Mouse (Mus musculus): ENCODE data around the gene Eras.

Gene Eras

GRCm38 (mm10) chrX:7928270-7928790 is at the start of gene Eras:
Gene Eras, minus strand, starts transcription at chrX:7928607.
- no peak for TF ChIP-seq GATA4 (IDR thresholded peaks at IDR 0.05; ENCODE audit: insufficient replicate concordance, low read length)

- no peak for TF ChIP-seq GATA4 (IDR thresholded peaks at IDR 0.05; ENCODE audit: insufficient replicate concordance, low read length)
Measured at GRCm38 (mm10) chrX:7977892-7978291, 49.5 kb upstream of the Eras start, which contains the start of gene Gata1. Gene Gata1, minus strand, starts transcription at chrX:7978071.

GRCm38 (mm10) chrX:7971292-7971691 is 42.9 kb upstream of the Eras start:
- TF ChIP-seq GATA4 (IDR thresholded peaks at IDR 0.05; ENCODE audit: insufficient replicate concordance, low read length) = no peak

- TF ChIP-seq GATA4 (IDR thresholded peaks at IDR 0.05; ENCODE audit: insufficient replicate concordance, low read length) = no peak
Measured at GRCm38 (mm10) chrX:7968899-7969298, 40.5 kb upstream of the Eras start.

- no peak for TF ChIP-seq GATA4 (IDR thresholded peaks at IDR 0.05; ENCODE audit: insufficient replicate concordance, low read length)
Measured at GRCm38 (mm10) chrX:7968226-7968625, 39.8 kb upstream of the Eras start.

GRCm38 (mm10) chrX:7967596-7968201 is 39.3 kb upstream of the Eras start:
- TF ChIP-seq GATA4 (IDR thresholded peaks at IDR 0.05; ENCODE audit: insufficient replicate concordance, low read length) = no peak

GRCm38 (mm10) chrX:7966161-7966560 is 37.8 kb upstream of the Eras start:
- no peak for TF ChIP-seq GATA4 (IDR thresholded peaks at IDR 0.05; ENCODE audit: insufficient replicate concordance, low read length)

- no peak for TF ChIP-seq GATA4 (IDR thresholded peaks at IDR 0.05; ENCODE audit: insufficient replicate concordance, low read length)
Measured at GRCm38 (mm10) chrX:7963829-7964626, 35.6 kb upstream of the Eras start.

GRCm38 (mm10) chrX:7958868-7959267 is 30.5 kb upstream of the Eras start:
- no peak for TF ChIP-seq GATA4 (IDR thresholded peaks at IDR 0.05; ENCODE audit: insufficient replicate concordance, low read length)

GRCm38 (mm10) chrX:7950091-7950490 is 21.7 kb upstream of the Eras start:
- no peak for TF ChIP-seq GATA4 (IDR thresholded peaks at IDR 0.05; ENCODE audit: insufficient replicate concordance, low read length)

- no peak for TF ChIP-seq GATA4 (IDR thresholded peaks at IDR 0.05; ENCODE audit: insufficient replicate concordance, low read length)
Measured at GRCm38 (mm10) chrX:7947900-7948492, 19.6 kb upstream of the Eras start.

GRCm38 (mm10) chrX:7947108-7947899 is 18.9 kb upstream of the Eras start, which contains the start of gene Hdac6:
Gene Hdac6, minus strand, starts transcription at chrX:7947889.
- no peak for TF ChIP-seq GATA4 (IDR thresholded peaks at IDR 0.05; ENCODE audit: insufficient replicate concordance, low read length)

- no peak for TF ChIP-seq GATA4 (IDR thresholded peaks at IDR 0.05; ENCODE audit: insufficient replicate concordance, low read length)
Measured at GRCm38 (mm10) chrX:7945618-7946017, 17.2 kb upstream of the Eras start.

- TF ChIP-seq GATA4 (IDR thresholded peaks at IDR 0.05; ENCODE audit: insufficient replicate concordance, low read length) = no peak
Measured at GRCm38 (mm10) chrX:7937667-7938066, 9.3 kb upstream of the Eras start.

GRCm38 (mm10) chrX:7936874-7937273 is 8.5 kb upstream of the Eras start:
- TF ChIP-seq GATA4 (IDR thresholded peaks at IDR 0.05; ENCODE audit: insufficient replicate concordance, low read length) = no peak
